Mouse (Mus musculus): ENCODE measurements around the gene Etv3. TPM values are rescaled to one million over a fixed set of nuclear protein-coding genes. Genes with fewer than 3 reads are reported as not detected.

Etv3 gene
- polyA plus RNA-seq, 1 experiment from 2014 or later: 14.0 TPM

DNA sequence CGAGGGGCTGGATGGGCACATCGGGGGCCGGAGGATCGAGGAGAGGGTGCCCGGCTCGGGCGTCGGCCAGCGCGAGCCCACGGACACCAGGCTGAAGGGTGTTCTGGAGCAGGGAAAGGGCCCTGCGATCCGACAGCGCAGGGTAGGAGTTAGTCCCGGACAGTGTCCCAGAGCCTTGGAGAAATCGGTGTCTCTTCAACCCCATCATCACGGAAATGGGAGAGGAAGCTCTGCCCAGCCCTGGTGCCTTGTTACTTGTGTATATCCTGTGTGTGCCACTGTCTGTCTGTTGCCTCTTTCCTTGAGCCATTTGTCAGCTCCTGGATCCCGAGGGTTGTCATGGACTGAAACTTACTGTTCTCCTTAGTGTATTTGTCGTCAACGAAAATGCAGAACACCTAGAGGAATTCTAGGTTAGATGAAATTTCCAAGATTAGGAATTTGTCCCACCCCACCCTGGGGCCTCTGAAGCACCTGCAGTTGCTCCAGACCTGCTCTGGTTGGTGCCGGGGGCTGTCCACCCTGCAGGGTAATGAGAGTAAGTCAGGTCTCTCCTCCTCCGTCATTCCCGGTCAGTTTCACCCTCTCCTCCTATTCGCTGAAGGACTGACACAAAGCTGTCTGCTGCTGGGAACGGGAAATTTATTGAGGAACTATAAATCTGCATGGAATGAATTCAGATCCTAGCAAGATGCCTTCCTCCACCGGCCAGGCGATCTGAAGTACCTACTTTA, 797 bp downstream of the Etv3 start:
- Histone ChIP-seq H3K27ac (replicated peaks) (peak overlapping the region; percentile 94), H3K36me3 (replicated peaks) (peaks cover 40% of the 10 kb centered on the region), H3K4me3 (peak overlapping the region; percentile 98), H3K27me3 (replicated peaks; ENCODE audit: low read depth, poor library complexity, severe bottlenecking) (no peaks in the 10 kb centered on the region), H3K4me1 (peaks cover 18% of the 10 kb centered on the region), H3K9me3 (no peaks in the 10 kb centered on the region)
- DNase-seq (ENCODE audit: low spot score): peak; percentile 35
- 9% methylated on average over 27 of the region's 27 CpGs for WGBS

DNA sequence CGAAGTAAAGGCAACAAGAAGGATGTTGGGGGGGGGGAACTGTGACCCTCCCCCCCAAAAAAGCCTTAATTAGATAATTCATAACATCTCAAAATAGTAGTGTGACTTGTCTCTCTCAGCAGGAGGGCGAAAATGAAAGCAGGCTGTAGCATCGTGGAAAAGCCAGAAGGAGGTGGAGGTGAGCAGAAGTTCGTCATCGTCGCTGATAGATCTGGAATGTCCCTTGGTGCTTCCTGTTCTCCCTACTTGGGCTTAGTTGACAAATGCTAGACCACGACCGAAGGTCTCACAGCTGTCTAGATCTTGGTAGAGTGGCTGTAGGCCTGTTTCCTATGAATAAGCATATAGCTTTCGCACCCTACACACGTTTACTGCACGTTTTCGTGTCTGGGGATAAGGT, 1.9 kb downstream of the Etv3 start:
- H3K36me3 ChIP-seq (replicated peaks): peaks cover 51% of the 10 kb centered on the region
- H3K9me3 ChIP-seq: no peaks in the 10 kb centered on the region
- peak overlapping the region; percentile 98; the same call in 1 of the 2 replicates for H3K4me3 ChIP-seq
- H3K4me1 ChIP-seq: peaks cover 18% of the 10 kb centered on the region
- 88% methylated on average over 12 of the region's 12 CpGs for WGBS
- DNase-seq (ENCODE audit: low spot score): no peak
- no peaks in the 10 kb centered on the region for H3K27me3 ChIP-seq (replicated peaks; ENCODE audit: low read depth, poor library complexity, severe bottlenecking)
- H3K27ac ChIP-seq (replicated peaks): no peak overlapping the region

DNA sequence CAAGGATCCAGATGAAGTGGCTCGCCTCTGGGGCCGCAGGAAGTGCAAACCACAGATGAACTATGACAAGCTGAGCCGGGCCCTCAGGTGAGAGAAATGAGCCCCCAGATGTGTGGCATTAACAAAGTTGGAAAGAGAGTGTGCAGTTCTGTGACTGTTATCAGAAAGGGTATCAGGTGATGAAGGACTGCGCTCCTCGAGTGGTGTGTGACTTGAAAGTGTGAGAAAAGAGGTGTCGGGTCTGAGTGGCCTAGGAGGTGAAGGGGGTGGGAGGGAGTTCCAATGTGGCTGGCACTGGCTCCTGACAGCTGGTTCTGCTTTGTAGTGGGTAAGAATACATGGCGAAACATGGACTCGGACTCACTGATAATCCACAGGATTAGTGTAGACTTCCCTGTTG, 2.8 kb downstream of the Etv3 start:
- Histone ChIP-seq H3K27me3 (replicated peaks; ENCODE audit: low read depth, poor library complexity, severe bottlenecking) (no peaks in the 10 kb centered on the region), H3K27ac (replicated peaks) (no peak overlapping the region), H3K4me3 (no peak overlapping the region), H3K4me1 (peaks cover 18% of the 10 kb centered on the region), H3K36me3 (replicated peaks) (peaks cover 60% of the 10 kb centered on the region), H3K9me3 (no peaks in the 10 kb centered on the region)
- DNase-seq (ENCODE audit: low spot score): no peak
- WGBS: 93% methylated on average over 8 of the region's 8 CpGs

DNA sequence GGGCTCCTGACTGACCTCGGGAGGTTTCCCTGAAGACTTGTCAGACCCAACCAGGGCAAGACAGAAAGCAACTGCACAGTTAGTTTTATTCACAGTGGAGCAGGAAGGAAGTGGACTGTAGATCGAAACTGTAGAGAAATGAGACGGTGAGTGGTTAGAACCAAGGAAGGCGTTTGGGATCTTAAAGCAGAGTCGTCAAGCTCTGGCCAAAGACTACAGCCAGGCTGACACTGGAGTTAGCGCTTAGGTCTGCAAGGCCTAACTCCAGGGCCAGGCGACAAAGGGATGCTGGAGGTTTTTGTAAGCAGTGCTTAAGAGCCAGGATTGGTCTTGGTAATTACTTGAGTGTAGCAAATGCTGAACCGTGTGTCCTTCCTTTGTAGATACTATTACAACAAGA, 3.6 kb downstream of the Etv3 start:
- no peak overlapping the region for H3K27ac ChIP-seq (replicated peaks)
- H3K36me3 ChIP-seq (replicated peaks): peaks cover 68% of the 10 kb centered on the region
- peaks cover 18% of the 10 kb centered on the region for H3K4me1 ChIP-seq
- H3K4me3 ChIP-seq: no peak overlapping the region
- no peak for DNase-seq (ENCODE audit: low spot score)
- 93% methylated on average over 8 of the region's 8 CpGs for WGBS
- H3K9me3 ChIP-seq: no peaks in the 10 kb centered on the region
- H3K27me3 ChIP-seq (replicated peaks; ENCODE audit: low read depth, poor library complexity, severe bottlenecking): no peaks in the 10 kb centered on the region

DNA sequence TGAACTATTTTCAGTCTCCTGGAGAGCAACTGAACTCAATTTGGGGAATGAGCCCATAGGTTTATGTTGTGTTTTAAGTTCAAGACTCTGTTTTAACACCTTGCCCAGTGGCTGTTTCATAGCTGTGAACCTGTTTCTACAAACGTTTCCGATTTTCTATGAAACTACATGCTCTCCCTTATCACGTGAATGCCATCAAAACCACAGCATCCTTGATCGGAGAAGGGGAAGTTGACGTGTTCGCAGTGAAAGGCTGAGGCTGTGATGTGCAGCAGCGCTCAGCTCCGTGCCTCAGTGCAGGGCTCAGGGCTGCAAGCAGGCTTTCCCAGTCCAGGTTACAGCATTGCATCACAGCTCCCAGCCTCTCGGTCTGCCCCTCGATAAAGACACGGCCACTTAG, 4.4 kb downstream of the Etv3 start:
- no peak overlapping the region for H3K4me3 ChIP-seq
- no peaks in the 10 kb centered on the region for H3K27me3 ChIP-seq (replicated peaks; ENCODE audit: low read depth, poor library complexity, severe bottlenecking)
- 89% methylated on average over 11 of the region's 11 CpGs for WGBS
- H3K36me3 ChIP-seq (replicated peaks): peaks cover 75% of the 10 kb centered on the region
- H3K9me3 ChIP-seq: no peaks in the 10 kb centered on the region
- DNase-seq (ENCODE audit: low spot score): no peak
- H3K27ac ChIP-seq (replicated peaks): no peak overlapping the region
- peaks cover 18% of the 10 kb centered on the region for H3K4me1 ChIP-seq

DNA sequence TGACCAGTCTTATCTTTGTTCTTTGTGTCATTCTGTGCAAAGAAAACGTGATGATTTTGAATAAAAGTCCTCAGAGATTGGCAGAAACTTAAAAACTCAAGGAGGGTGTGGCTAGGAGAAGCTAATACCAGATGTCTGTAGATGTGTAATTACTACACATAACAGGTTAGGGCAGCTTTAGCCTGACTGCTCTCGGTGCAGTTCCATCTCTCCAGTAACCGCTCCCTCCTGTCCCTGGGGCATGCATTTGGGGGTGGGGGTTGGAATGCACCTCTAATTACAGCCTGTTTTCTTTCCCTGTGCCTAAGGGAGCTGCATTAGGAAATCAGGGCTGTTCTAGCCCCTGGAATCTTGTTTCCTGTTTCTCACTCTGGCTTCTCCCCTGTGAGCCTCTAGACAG, 5.0 kb downstream of the Etv3 start:
- no peak for DNase-seq (ENCODE audit: low spot score)
- no peak overlapping the region for H3K27ac ChIP-seq (replicated peaks)
- WGBS: 77% methylated on average over 3 of the region's 3 CpGs
- no peaks in the 10 kb centered on the region for H3K9me3 ChIP-seq
- H3K4me3 ChIP-seq: no peak overlapping the region
- peaks cover 82% of the 10 kb centered on the region for H3K36me3 ChIP-seq (replicated peaks)
- peaks cover 14% of the 10 kb centered on the region for H3K4me1 ChIP-seq
- no peaks in the 10 kb centered on the region for H3K27me3 ChIP-seq (replicated peaks; ENCODE audit: low read depth, poor library complexity, severe bottlenecking)

DNA sequence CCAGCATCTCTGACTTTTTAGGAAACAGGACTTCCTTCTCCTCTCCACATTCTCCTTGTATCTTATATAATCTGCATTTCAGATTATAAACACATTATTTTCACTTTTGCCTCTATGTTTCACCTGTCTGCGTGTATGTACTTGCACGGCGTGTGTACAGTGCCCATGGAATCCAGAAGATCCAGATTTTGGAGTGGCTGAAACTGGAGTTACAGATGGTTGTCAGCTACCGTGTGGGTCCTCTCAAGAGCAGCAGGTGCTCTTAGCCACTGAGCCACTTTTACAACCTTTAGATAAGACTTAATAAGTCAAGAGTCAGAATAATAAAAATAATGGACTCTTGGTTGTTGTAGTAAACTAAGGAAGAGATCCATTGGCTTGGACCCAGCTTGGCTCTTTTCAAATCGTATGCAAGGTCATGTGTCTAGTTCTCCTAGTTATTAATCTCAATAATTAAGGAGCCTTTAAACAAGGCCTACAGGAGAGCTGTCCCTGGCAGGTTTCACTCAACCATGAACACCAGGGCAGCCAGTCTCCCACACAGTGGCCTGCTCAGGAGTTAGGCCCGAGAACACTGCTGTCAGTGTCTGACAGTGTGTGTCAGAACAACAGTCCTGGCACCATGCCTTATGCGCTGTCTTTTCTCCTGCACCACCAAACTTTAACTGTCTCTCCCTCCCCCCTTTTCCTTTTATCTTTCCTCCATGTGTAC, 8.6 kb downstream of the Etv3 start:
- H3K27ac ChIP-seq (replicated peaks): no peak overlapping the region
- no peaks in the 10 kb centered on the region for H3K27me3 ChIP-seq (replicated peaks; ENCODE audit: low read depth, poor library complexity, severe bottlenecking)
- H3K4me1 ChIP-seq: no peaks in the 10 kb centered on the region
- H3K4me3 ChIP-seq: no peak overlapping the region
- WGBS: 94% methylated on average over 7 of the region's 7 CpGs
- DNase-seq (ENCODE audit: low spot score): no peak
- H3K36me3 ChIP-seq (replicated peaks): peaks cover 99% of the 10 kb centered on the region
- H3K9me3 ChIP-seq: no peaks in the 10 kb centered on the region

DNA sequence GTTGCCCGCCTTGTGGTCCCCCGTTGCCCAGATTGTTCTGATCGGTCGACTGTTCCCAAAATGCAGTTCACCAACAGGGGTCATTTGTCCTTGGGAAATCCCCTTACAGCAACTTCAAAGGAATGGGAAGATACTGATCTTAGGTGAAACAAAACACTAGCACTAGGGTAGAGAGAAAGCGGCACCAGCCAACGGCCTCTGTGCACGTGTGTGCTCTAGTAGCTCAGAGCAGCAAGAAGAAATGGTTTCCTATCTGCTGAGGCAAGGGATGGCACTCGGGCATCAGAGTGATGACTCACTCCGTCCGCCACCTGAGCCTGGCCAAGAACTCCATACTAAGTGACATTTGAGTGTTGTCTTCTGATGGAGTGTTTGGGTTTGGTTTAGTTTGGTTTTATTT, 12.8 kb downstream of the Etv3 start:
- H3K9me3 ChIP-seq: no peaks in the 10 kb centered on the region
- peaks cover 76% of the 10 kb centered on the region for H3K36me3 ChIP-seq (replicated peaks)
- H3K4me1 ChIP-seq: peaks cover 29% of the 10 kb centered on the region
- no peak overlapping the region for H3K27ac ChIP-seq (replicated peaks)
- no peaks in the 10 kb centered on the region for H3K27me3 ChIP-seq (replicated peaks; ENCODE audit: low read depth, poor library complexity, severe bottlenecking)
- no peak overlapping the region for H3K4me3 ChIP-seq
- WGBS: 86% methylated on average over 10 of the region's 10 CpGs
- no peak for DNase-seq (ENCODE audit: low spot score)

DNA sequence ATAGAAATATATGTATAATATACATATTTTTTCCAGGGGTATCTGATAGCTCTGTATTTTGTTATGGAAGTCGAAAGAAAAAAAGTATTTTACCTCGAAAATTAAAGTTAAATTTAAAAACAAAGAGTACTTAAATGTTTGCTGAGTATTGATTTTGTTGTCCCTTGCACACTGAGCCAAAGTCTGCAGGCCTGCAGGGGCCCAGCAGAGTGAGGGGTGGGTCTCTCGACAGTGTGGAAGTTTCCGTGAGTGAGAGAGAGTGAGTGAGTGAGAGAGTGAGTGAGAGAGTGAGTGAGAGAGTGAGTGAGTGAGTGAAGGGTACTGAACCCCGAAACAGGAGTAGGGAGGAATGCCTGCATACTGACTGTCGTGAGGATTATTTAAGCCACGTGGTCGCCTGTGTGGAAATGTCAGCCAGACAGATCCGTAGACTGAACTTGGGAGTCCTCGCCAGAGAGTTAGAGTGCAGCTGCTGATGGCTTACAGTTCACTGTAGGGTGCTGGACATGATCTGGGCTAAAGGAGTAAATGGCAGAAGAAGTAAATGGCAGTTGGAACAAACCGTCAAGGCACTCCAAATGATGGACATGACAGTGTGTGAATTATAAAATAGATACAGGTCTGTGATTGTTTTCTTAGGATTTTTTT, 14.9 kb downstream of the Etv3 start:
- Histone ChIP-seq H3K4me1 (peaks cover 34% of the 10 kb centered on the region), H3K4me3 (no peak overlapping the region), H3K9me3 (no peaks in the 10 kb centered on the region), H3K36me3 (replicated peaks) (peaks cover 55% of the 10 kb centered on the region), H3K27ac (replicated peaks) (no peak overlapping the region), H3K27me3 (replicated peaks; ENCODE audit: low read depth, poor library complexity, severe bottlenecking) (0 out of 2 replicates have a peak, but pooled peaks cover 4% of the 10 kb centered on the region)
- WGBS: 75% methylated on average over 11 of the region's 11 CpGs
- no peak for DNase-seq (ENCODE audit: low spot score)

DNA sequence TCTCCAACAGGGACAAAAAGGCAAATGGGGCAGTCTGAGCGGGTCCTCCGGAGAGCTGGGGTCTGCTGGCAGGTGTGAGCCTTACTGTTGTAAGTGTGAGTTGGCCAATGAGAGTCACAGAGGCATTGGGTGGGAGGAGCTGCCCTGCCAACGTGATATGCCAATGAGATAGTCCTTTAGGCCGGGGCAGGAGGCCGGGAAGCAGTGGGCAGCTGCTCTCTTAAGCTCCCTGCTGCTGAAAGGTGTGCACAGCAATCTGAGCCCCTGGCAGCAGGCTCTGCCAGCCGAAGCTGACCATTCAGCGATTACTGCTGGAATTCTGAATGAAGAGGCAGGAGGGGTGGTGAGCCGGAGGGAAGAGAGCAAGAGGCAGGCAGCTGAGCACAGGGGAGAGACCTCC, 15.5 kb downstream of the Etv3 start:
- 0 out of 2 replicates have a peak, but pooled peaks cover 4% of the 10 kb centered on the region for H3K27me3 ChIP-seq (replicated peaks; ENCODE audit: low read depth, poor library complexity, severe bottlenecking)
- H3K36me3 ChIP-seq (replicated peaks): peaks cover 49% of the 10 kb centered on the region
- H3K4me1 ChIP-seq: peaks cover 38% of the 10 kb centered on the region
- 33% methylated on average over 8 of the region's 8 CpGs for WGBS
- no peaks in the 10 kb centered on the region for H3K9me3 ChIP-seq
- DNase-seq (ENCODE audit: low spot score): no peak
- H3K4me3 ChIP-seq: no peak overlapping the region
- no peak overlapping the region; the same call in 1 of the 2 replicates for H3K27ac ChIP-seq (replicated peaks)

DNA sequence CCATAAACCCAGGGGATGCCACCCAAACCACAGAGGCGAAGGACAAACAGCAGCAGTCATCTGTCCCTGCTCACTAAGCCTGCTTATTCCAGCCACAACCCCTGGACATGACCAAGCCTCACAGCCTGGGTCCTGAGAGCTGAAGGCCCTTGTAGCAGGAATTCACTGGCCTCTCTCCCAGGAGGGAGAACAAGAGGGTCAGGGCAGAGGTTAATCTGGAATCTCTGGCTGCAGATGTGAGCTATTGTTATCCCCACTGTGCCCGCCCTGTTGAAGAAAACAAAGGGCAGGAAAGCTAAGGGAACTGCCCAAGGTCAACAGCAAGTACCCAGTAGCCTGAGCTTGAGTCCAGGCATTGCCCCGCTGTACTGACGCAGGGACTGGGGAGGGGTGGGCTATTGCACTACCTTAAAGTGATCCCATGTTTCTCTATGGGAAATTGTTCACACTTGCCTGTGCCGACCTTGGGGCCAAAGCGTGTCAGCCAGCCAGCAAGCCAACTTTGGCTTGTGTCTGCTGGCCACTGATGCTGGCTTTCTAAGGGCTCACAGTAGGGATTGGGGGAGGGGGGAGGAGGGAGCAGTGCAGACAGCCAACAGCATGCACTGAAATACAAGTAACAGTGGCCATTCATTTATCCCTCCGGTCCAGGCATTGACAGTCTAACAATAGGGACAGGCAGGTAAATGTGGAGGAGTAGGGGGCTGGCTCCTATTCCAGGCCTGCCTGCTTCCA, 17.4 kb downstream of the Etv3 start:
- Histone ChIP-seq H3K9me3 (no peaks in the 10 kb centered on the region), H3K36me3 (replicated peaks) (peaks cover 30% of the 10 kb centered on the region), H3K4me1 (peaks cover 49% of the 10 kb centered on the region), H3K27me3 (replicated peaks; ENCODE audit: low read depth, poor library complexity, severe bottlenecking) (0 out of 2 replicates have a peak, but pooled peaks cover 4% of the 10 kb centered on the region), H3K4me3 (no peak overlapping the region), H3K27ac (replicated peaks) (no peak overlapping the region; the same call in 1 of the 2 replicates)
- no peak for DNase-seq (ENCODE audit: low spot score)
- WGBS: 54% methylated on average over 7 of the region's 7 CpGs

DNA sequence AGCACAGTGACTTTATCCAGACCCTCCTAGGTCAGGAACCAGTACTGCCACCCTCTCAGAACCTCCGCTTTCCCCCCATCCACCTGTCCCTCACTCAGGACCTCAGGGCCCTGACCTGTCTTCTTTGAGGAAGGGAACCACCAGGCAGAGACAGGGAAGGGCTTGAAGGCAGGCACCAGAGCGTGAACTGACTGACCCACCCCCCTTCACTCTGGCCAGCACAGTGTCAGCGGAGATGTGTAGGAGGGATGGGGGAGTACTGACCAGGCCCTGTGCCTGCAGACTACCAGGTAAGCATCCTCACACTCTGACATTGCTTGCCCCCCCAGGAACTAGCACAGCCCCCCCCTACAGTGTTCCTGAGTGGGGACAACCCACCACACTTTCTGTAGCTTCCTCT, 20.3 kb downstream of the Etv3 start:
- peaks cover 25% of the 10 kb centered on the region for H3K27me3 ChIP-seq (replicated peaks; ENCODE audit: low read depth, poor library complexity, severe bottlenecking)
- H3K4me3 ChIP-seq: no peak overlapping the region
- no peak overlapping the region for H3K27ac ChIP-seq (replicated peaks)
- 65% methylated on average over 3 of the region's 3 CpGs for WGBS
- H3K4me1 ChIP-seq: peaks cover 53% of the 10 kb centered on the region
- no peaks in the 10 kb centered on the region for H3K9me3 ChIP-seq
- peaks cover 13% of the 10 kb centered on the region; the same call in 1 of the 2 replicates for H3K36me3 ChIP-seq (replicated peaks)
- no peak for DNase-seq (ENCODE audit: low spot score)

Data from embryonic facial prominence, embryonic 10.5 days (tissue).